Mouse (Mus musculus): ENCODE results near the gene Hdac9.

DNA sequence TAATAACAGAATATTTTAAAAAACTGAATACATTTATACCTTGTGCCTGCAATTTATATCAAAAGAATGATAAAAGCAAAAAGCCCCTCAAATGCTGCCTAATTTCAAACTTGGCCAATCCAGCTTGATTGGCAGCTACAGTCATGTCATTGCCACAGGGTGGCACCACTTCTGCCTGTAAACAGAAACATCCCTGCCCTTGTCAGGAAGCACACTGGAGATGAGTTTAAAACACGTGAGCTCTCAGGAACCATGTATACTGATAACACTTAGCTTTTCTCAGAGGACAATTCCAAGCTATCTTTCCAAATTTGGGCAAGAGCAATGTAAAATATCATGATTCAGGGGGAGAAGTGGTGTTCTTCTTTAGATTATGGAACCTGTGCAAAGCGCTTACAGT lies 465.7 kb downstream of the Hdac9 start:
- TF ChIP-seq POLR2A (IDR thresholded peaks at IDR 0.05; ENCODE audit: low read depth, low read length), result no peak
- TF ChIP-seq CTCF (conservative IDR thresholded peaks at IDR 0.05; ENCODE audit: insufficient read depth, insufficient read length, low read depth, low read length), result peak; percentile 36; the same call in 1 of the 2 replicates
